Mouse (Mus musculus): Measurements from ENCODE around the gene Itih1. TPM values are rescaled to one million over a fixed set of nuclear protein-coding genes. Genes with fewer than 3 reads are reported as not detected.

The Itih1 gene
- total and polyA plus RNA-seq, 2 experiments from 2014 or later, result not detected

- no peak overlapping the region for H3K4me3 ChIP-seq (ENCODE audit: low read depth, low read length)
- H3K36me3 ChIP-seq (ENCODE audit: insufficient read depth, low read length), result no peaks in the 10 kb centered on the region
- H3K27ac ChIP-seq (ENCODE audit: low read depth, low read length), result no peak overlapping the region
- no peak overlapping the region for H3K4me2 ChIP-seq (ENCODE audit: low read depth, low read length, poor library complexity, severe bottlenecking)
- TF ChIP-seq CTCF (IDR thresholded peaks at IDR 0.05), result no peak
- H3K4me1 ChIP-seq (ENCODE audit: insufficient read depth, low read length), result no peaks in the 10 kb centered on the region
- no peak for DNase-seq (ENCODE audit: low spot score)
- no peaks in the 10 kb centered on the region for H3K9me3 ChIP-seq (ENCODE audit: low read length)
- H3K9ac ChIP-seq (replicated peaks; ENCODE audit: low read length, poor library complexity, severe bottlenecking), result no peak overlapping the region
- H3K27me3 ChIP-seq (ENCODE audit: insufficient read depth, low read length), result no peaks in the 10 kb centered on the region
- no peak for ATAC-seq (ENCODE audit: low FRiP score)
- whole genome bisulfite sequencing, result 93% methylated on average over 4 of the region's 4 CpGs
Measured at GRCm38 (mm10) chr14:30930386-30930785, 12.7 kb downstream of the Itih1 start.

- Histone ChIP-seq H3K4me1 (ENCODE audit: insufficient read depth, low read length) (no peaks in the 10 kb centered on the region), H3K27me3 (ENCODE audit: insufficient read depth, low read length) (no peaks in the 10 kb centered on the region), H3K9me3 (ENCODE audit: low read length) (no peaks in the 10 kb centered on the region), H3K4me3 (ENCODE audit: low read depth, low read length) (no peak overlapping the region), H3K4me2 (ENCODE audit: low read depth, low read length, poor library complexity, severe bottlenecking) (no peak overlapping the region), H3K36me3 (ENCODE audit: insufficient read depth, low read length) (no peaks in the 10 kb centered on the region), H3K9ac (replicated peaks; ENCODE audit: low read length, poor library complexity, severe bottlenecking) (no peak overlapping the region), H3K27ac (ENCODE audit: low read depth, low read length) (no peak overlapping the region)
- WGBS, result 88% methylated on average over 3 of the region's 3 CpGs
- TF ChIP-seq CTCF (IDR thresholded peaks at IDR 0.05), result no peak
- no peak for ATAC-seq (ENCODE audit: low FRiP score)
- DNase-seq (ENCODE audit: low spot score), result no peak
Measured at GRCm38 (mm10) chr14:30925492-30925891, 17.6 kb downstream of the Itih1 start.

DNA sequence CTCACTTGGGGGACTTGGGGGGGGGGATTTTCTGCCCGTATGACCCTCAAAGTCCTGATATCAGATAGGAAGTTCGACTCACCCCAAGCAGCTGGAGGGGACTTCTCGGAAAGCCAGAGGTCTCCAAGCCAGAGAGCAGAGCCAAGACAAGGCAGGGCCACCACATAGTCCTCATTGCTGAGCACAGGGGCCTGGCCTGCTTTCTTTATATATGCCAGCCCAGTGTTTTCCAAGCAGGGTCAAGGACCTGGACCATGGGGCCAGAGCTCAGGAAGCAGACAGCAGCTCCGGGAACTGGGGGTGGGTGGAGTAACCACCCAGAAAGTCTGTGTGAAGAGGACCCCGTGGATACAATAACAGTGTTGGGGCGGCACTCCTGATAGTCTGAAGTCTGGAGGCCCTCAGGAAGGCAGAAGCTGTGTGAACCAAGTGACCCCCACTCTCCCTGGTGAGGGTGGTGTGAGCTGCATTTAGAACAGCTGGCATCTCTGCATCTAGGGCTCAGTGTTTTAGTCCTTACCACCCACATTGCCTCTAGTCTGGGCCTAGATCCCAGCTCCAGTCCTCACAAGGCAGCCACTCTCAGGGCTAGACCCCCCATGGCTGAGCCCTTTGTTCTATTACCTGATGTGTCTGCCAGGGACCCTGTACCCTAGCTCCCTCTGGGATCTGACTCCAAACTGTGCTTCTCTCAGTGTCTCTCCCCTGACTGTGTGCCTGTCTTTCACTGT, 19.5 kb downstream of the Itih1 start, which contains the start of gene Itih3:
TSS of gene Itih3 (minus strand) at position 386 of the 731 bp plus-strand sequence.
- Histone ChIP-seq H3K4me1 (ENCODE audit: insufficient read depth, low read length) (no peaks in the 10 kb centered on the region), H3K36me3 (ENCODE audit: insufficient read depth, low read length) (no peaks in the 10 kb centered on the region), H3K9ac (replicated peaks; ENCODE audit: low read length, poor library complexity, severe bottlenecking) (no peak within 1 kb of the TSS), H3K27ac (ENCODE audit: low read depth, low read length) (0 out of 2 replicates have a peak within 1 kb of the TSS, but pooled peaks have one; percentile 12), H3K4me2 (ENCODE audit: low read depth, low read length, poor library complexity, severe bottlenecking) (no peak within 1 kb of the TSS), H3K27me3 (ENCODE audit: insufficient read depth, low read length) (no peaks in the 10 kb centered on the region), H3K4me3 (ENCODE audit: low read depth, low read length) (no peak within 1 kb of the TSS), H3K9me3 (ENCODE audit: low read length) (no peaks in the 10 kb centered on the region)
- DNase-seq (ENCODE audit: low spot score) (peak; percentile 65), ATAC-seq (ENCODE audit: low FRiP score) (peak; percentile 58)
- 58% methylated on average over 6 of the region's 6 CpGs for WGBS
- TF ChIP-seq CTCF (IDR thresholded peaks at IDR 0.05), result no peak

GRCm38 (mm10) chr14:30922053-30922670, 20.9 kb downstream of the Itih1 start:
- H3K9me3 ChIP-seq (ENCODE audit: low read length), result no peaks in the 10 kb centered on the region
- peak; percentile 21 for DNase-seq (ENCODE audit: low spot score)
- WGBS, result 52% methylated on average over 8 of the region's 8 CpGs
- no peaks in the 10 kb centered on the region for H3K4me1 ChIP-seq (ENCODE audit: insufficient read depth, low read length)
- no peaks in the 10 kb centered on the region for H3K27me3 ChIP-seq (ENCODE audit: insufficient read depth, low read length)
- H3K4me2 ChIP-seq (ENCODE audit: low read depth, low read length, poor library complexity, severe bottlenecking), result no peak overlapping the region
- H3K4me3 ChIP-seq (ENCODE audit: low read depth, low read length), result no peak overlapping the region
- no peak overlapping the region for H3K9ac ChIP-seq (replicated peaks; ENCODE audit: low read length, poor library complexity, severe bottlenecking)
- H3K27ac ChIP-seq (ENCODE audit: low read depth, low read length), result no peak overlapping the region
- H3K36me3 ChIP-seq (ENCODE audit: insufficient read depth, low read length), result no peaks in the 10 kb centered on the region
- no peak; the same call in 1 of the 2 replicates for ATAC-seq (ENCODE audit: low FRiP score)
- no peak for TF ChIP-seq CTCF (IDR thresholded peaks at IDR 0.05)

- no peaks in the 10 kb centered on the region for H3K27me3 ChIP-seq (ENCODE audit: insufficient read depth, low read length)
- no peak for ATAC-seq (ENCODE audit: low FRiP score)
- H3K36me3 ChIP-seq (ENCODE audit: insufficient read depth, low read length), result no peaks in the 10 kb centered on the region
- no peak overlapping the region for H3K4me2 ChIP-seq (ENCODE audit: low read depth, low read length, poor library complexity, severe bottlenecking)
- H3K4me1 ChIP-seq (ENCODE audit: insufficient read depth, low read length), result no peaks in the 10 kb centered on the region
- no peak overlapping the region for H3K4me3 ChIP-seq (ENCODE audit: low read depth, low read length)
- H3K9ac ChIP-seq (replicated peaks; ENCODE audit: low read length, poor library complexity, severe bottlenecking), result no peak overlapping the region
- DNase-seq (ENCODE audit: low spot score), result no peak
- H3K9me3 ChIP-seq (ENCODE audit: low read length), result no peaks in the 10 kb centered on the region
- TF ChIP-seq CTCF (IDR thresholded peaks at IDR 0.05), result no peak
- 87% methylated on average over 1 of the region's 1 CpGs for whole genome bisulfite sequencing
- H3K27ac ChIP-seq (ENCODE audit: low read depth, low read length), result no peak overlapping the region
Measured at GRCm38 (mm10) chr14:30916516-30916915, 26.6 kb downstream of the Itih1 start.

GRCm38 (mm10) chr14:30913404-30913803, 29.7 kb downstream of the Itih1 start:
- Histone ChIP-seq H3K4me2 (ENCODE audit: low read depth, low read length, poor library complexity, severe bottlenecking) (no peak overlapping the region), H3K4me1 (ENCODE audit: insufficient read depth, low read length) (no peaks in the 10 kb centered on the region), H3K27ac (ENCODE audit: low read depth, low read length) (no peak overlapping the region), H3K27me3 (ENCODE audit: insufficient read depth, low read length) (no peaks in the 10 kb centered on the region), H3K9me3 (ENCODE audit: low read length) (no peaks in the 10 kb centered on the region), H3K9ac (replicated peaks; ENCODE audit: low read length, poor library complexity, severe bottlenecking) (no peak overlapping the region), H3K36me3 (ENCODE audit: insufficient read depth, low read length) (no peaks in the 10 kb centered on the region), H3K4me3 (ENCODE audit: low read depth, low read length) (no peak overlapping the region)
- TF ChIP-seq CTCF (IDR thresholded peaks at IDR 0.05), result no peak
- 82% methylated on average over 5 of the region's 5 CpGs for WGBS
- ATAC-seq (ENCODE audit: low FRiP score), result no peak
- no peak for DNase-seq (ENCODE audit: low spot score)

Data from midbrain, postnatal 0 days (tissue).